Mouse (Mus musculus): ENCODE measurements at regions not wholly inside any gene's neighbourhood (a gene's known extent, or its start where the extent isn't known, plus 50 kb on each side); places are given as distances from the start of the nearest gene placed in this dataset.

GRCm38 (mm10) chr8:76309200-76309599 is 590.0 kb upstream of the Nr3c2 start:
- no peak for DNase-seq (ENCODE audit: low spot score in 2 of 2)

- no peak for DNase-seq (ENCODE audit: low spot score in 2 of 2)
These were observed 570.7 kb upstream of the Nr3c2 start for GRCm38 (mm10) chr8:76328540-76328939.

GRCm38 (mm10) chr8:76343072-76343471 is 556.2 kb upstream of the Nr3c2 start:
- DNase-seq (ENCODE audit: low spot score in 2 of 2), result no peak

GRCm38 (mm10) chr8:76346150-76346549 is 553.1 kb upstream of the Nr3c2 start:
- no peak for DNase-seq (ENCODE audit: low spot score in 2 of 2)

GRCm38 (mm10) chr8:76346832-76347231 is 552.4 kb upstream of the Nr3c2 start:
- DNase-seq (ENCODE audit: low spot score in 2 of 2), result peak in 1 of 2 experiments; percentile 2

- DNase-seq (ENCODE audit: low spot score in 2 of 2), result no peak
These were observed 524.9 kb upstream of the Nr3c2 start for GRCm38 (mm10) chr8:76374314-76374713.

GRCm38 (mm10) chr8:76377711-76378110 is 521.5 kb upstream of the Nr3c2 start:
- DNase-seq (ENCODE audit: low spot score in 2 of 2), result no peak

GRCm38 (mm10) chr8:76381643-76382042 is 517.6 kb upstream of the Nr3c2 start:
- no peak for DNase-seq (ENCODE audit: low spot score in 2 of 2)

GRCm38 (mm10) chr8:76383583-76384281 is 515.5 kb upstream of the Nr3c2 start:
- no peak for DNase-seq (ENCODE audit: low spot score in 2 of 2)

- DNase-seq (ENCODE audit: low spot score in 2 of 2), result peak in 1 of 2 experiments; percentile 6
These were observed 515.0 kb upstream of the Nr3c2 start for GRCm38 (mm10) chr8:76384282-76384637.

- no peak for DNase-seq (ENCODE audit: low spot score in 2 of 2)
These were observed 507.2 kb upstream of the Nr3c2 start for GRCm38 (mm10) chr8:76392004-76392403.

- no peak for DNase-seq (ENCODE audit: low spot score in 2 of 2)
These were observed 476.8 kb upstream of the Nr3c2 start for GRCm38 (mm10) chr8:76422459-76422858.

GRCm38 (mm10) chr8:76422861-76423532 is 476.2 kb upstream of the Nr3c2 start:
- DNase-seq (ENCODE audit: low spot score in 2 of 2), result no peak

- DNase-seq (ENCODE audit: low spot score in 2 of 2), result peak in 1 of 2 experiments; percentile 5
These were observed 469.4 kb upstream of the Nr3c2 start for GRCm38 (mm10) chr8:76429818-76430217.

- DNase-seq (ENCODE audit: low spot score in 2 of 2), result no peak
These were observed 466.4 kb upstream of the Nr3c2 start for GRCm38 (mm10) chr8:76432813-76433212.

- no peak for DNase-seq (ENCODE audit: low spot score in 2 of 2)
These were observed 461.3 kb upstream of the Nr3c2 start for GRCm38 (mm10) chr8:76437951-76438350.

- DNase-seq (ENCODE audit: low spot score in 2 of 2), result no peak
These were observed 424.6 kb upstream of the Nr3c2 start for GRCm38 (mm10) chr8:76474464-76475208.

GRCm38 (mm10) chr8:76478966-76479365 is 420.3 kb upstream of the Nr3c2 start:
- no peak for DNase-seq (ENCODE audit: low spot score in 2 of 2)

- DNase-seq (ENCODE audit: low spot score in 2 of 2), result no peak
These were observed 395.6 kb upstream of the Nr3c2 start for GRCm38 (mm10) chr8:76503621-76504020.

GRCm38 (mm10) chr8:76507247-76507646 is 392.0 kb upstream of the Nr3c2 start:
- no peak for DNase-seq (ENCODE audit: low spot score in 2 of 2)

- DNase-seq (ENCODE audit: low spot score in 2 of 2), result no peak
These were observed 390.0 kb upstream of the Nr3c2 start for GRCm38 (mm10) chr8:76509201-76509600.

GRCm38 (mm10) chr8:76514132-76514531 is 385.1 kb upstream of the Nr3c2 start:
- DNase-seq (ENCODE audit: low spot score in 2 of 2), result no peak

Data from right cerebral cortex, adult 2 months (tissue).